Mouse (Mus musculus) embryonic facial prominence, embryonic 14.5 days (tissue): ENCODE measurements at regions not wholly inside any gene's neighbourhood (a gene's known extent, or its start where the extent isn't known, plus 50 kb on each side); places are given as distances from the start of the nearest gene placed in this dataset.

Experiments used
- ATAC-seq: fragments of 200-750 bp; cut with Nextera tagmentation; 2 replicates; pipeline ENCODE4 v1.8.0; 2017; ENCODE audit warnings: low read depth, moderate number of reproducible peaks, moderate TSS enrichment
- DNase-seq: peaks from one replicate; pipeline ENCODE4 v3.0.0-alpha.2; 2015; ENCODE audit warnings: low spot score
- H3K27ac ChIP-seq: fragments of 300-500 bp; sonication (generic); replicated peaks from 2 replicates; pipeline ENCODE4 v1.5.1; 2014; ENCODE audit warnings: low read depth, mild to moderate bottlenecking, low read length, moderate library complexity
- H3K27me3 ChIP-seq: fragments of 300-500 bp; sonication (generic); replicated peaks from 2 replicates; pipeline ENCODE4 v1.6.1; 2014; ENCODE audit warnings: low read length; ENCODE audit not compliant: control insufficient read depth, insufficient read depth
- H3K36me3 ChIP-seq: fragments of 300-500 bp; sonication (generic); 2 replicates; pipeline ENCODE4 v1.6.1; 2014; ENCODE audit warnings: low read length, mixed read lengths; ENCODE audit not compliant: control insufficient read depth, insufficient read depth
- H3K4me1 ChIP-seq: fragments of 300-500 bp; sonication (generic); 2 replicates; pipeline ENCODE4 v1.6.1; 2014; ENCODE audit warnings: antibody characterized with exemption, low read length; ENCODE audit not compliant: control insufficient read depth, insufficient read depth
- H3K4me2 ChIP-seq: fragments of 300-500 bp; sonication (generic); 2 replicates; pipeline ENCODE4 v1.6.1; 2014; ENCODE audit warnings: low read depth, mild to moderate bottlenecking, low read length, moderate library complexity, mixed read lengths
- H3K4me3 ChIP-seq: fragments of 300-500 bp; sonication (generic); 2 replicates; pipeline ENCODE4 v1.5.1; 2014; ENCODE audit warnings: low read depth, mild to moderate bottlenecking, low read length
- H3K9ac ChIP-seq: fragments of 300-500 bp; sonication (generic); 2 replicates; pipeline ENCODE4 v1.6.1; 2014; ENCODE audit warnings: low read depth, mild to moderate bottlenecking, low read length, moderate library complexity, mixed read lengths
- H3K9me3 ChIP-seq: fragments of 300-500 bp; sonication (generic); 2 replicates; pipeline ENCODE4 v1.6.1; 2016; ENCODE audit warnings: low read length; ENCODE audit not compliant: control insufficient read depth
- WGBS: fragments of 180-500 bp; shearing (Covaris S2); extraction: QIAGEN DNeasy Blood & Tissue Kit; methylation state at CpG from one replicate; pipeline ENCODE4 v1.1.7; 2014; 5-methylcytosine and 5-hydroxymethylcytosine counted together

DNA sequence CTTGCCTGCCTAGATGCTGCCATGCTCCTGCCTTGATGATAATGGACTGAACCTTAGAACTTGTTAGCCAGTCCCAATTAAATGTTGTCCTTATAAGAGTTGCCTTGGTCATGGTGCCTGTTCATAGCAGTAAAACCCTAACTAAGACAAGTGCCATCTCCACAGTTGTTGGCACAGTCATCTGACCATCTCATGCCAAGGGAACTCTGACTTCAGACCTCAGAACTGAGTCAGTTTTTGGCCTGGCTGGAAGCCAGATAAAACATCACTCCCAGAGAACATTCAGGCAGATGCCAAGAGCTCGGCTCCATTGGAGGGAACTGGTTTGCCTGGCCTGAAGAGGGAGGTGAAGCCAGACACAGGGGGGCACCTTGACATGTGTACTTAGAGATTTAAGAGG is 330.2 kb upstream of the Smim15 start:
- Histone ChIP-seq H3K4me3 (no peak overlapping the region), H3K36me3 (no peaks in the 10 kb centered on the region), H3K9ac (no peak overlapping the region), H3K27me3 (no peaks in the 10 kb centered on the region), H3K4me2 (no peak overlapping the region), H3K9me3 (no peaks in the 10 kb centered on the region), H3K4me1 (no peaks in the 10 kb centered on the region; the same call in 1 of the 2 replicates), H3K27ac (no peak overlapping the region)
- ATAC-seq (no peak), DNase-seq (no peak)
- WGBS: 71% methylated on average over 1 of the region's 1 CpGs

DNA sequence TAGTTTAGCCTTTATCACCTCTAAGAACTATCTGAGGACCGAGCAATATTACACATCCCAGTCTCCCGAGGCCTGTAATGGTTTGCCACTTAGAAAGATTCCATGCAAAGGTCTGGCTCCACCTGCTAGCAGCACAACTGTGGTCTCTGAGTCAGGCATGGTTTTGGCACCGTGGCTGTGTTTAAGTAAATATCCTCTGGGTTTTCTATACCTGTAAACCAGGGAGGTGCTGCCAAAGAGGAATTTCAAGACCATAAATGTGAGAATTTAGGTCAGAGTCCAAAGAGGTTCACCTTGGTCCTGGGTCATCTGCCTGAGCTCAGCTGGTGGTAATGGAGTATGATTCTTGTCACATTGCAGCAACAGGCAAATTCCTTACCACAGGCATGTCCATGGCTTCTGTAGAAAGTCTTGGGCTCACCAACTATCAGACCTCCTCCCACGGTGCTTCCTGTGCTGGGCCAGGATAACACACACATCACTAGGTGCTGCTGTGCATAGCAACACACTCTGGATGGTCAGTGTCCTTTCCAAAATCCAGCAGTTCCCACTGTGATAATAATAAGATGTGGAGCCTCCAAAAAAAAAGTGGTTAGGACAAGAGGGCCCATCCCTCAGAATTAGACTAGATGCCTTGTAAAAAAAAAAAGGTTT is 332.8 kb upstream of the Smim15 start:
- DNase-seq: no peak
- 80% methylated on average over 4 of the region's 4 CpGs for WGBS
- H3K9ac ChIP-seq: no peak overlapping the region
- H3K4me1 ChIP-seq: no peaks in the 10 kb centered on the region
- no peaks in the 10 kb centered on the region for H3K9me3 ChIP-seq
- H3K27me3 ChIP-seq: no peaks in the 10 kb centered on the region
- no peaks in the 10 kb centered on the region for H3K36me3 ChIP-seq
- H3K27ac ChIP-seq: no peak overlapping the region
- no peak overlapping the region for H3K4me3 ChIP-seq
- ATAC-seq: no peak
- no peak overlapping the region for H3K4me2 ChIP-seq

DNA sequence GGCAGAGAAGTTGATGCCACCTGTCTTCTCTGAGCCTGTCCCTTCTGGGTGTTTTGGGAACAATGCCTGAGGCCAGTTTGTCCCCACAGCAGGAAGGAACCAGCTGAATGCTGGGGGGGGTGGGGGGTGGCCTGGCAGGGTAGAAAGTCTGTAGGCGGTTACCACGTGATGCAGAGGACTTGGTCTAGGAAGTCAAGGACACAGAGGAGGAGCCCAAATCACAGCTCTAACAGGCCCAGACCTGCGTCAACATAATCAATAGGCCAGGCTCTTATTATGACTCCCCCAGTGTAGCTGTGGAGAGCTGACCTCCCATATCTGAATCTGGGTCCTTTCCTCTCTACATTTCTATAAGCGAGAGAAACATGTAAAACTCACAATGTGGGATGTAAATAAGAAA is 333.9 kb upstream of the Smim15 start:
- WGBS: 73% methylated on average over 4 of the region's 4 CpGs
- H3K36me3 ChIP-seq: no peaks in the 10 kb centered on the region

DNA sequence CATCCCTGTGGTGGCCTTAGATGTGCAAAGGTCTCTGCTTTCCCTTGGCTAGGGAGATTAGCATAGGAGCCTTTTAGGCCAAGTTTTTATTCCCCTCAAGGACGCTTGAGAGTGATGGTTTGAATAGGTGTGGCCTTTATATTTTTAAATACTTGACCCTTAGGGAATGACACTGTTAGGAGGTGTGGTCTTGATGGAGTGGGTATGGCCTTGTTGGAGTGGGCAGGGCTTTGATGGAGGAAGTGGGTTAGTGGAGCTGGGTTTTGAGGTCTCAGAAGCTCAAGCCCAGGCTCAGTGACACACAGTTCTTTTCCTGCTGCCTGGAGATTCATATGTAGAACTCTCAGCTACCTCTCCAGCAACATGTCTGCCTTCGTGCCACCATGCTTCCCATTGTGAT is 334.4 kb upstream of the Smim15 start:
- no peaks in the 10 kb centered on the region for H3K36me3 ChIP-seq
- H3K4me1 ChIP-seq: no peaks in the 10 kb centered on the region
- H3K27ac ChIP-seq: no peak overlapping the region
- no peaks in the 10 kb centered on the region for H3K27me3 ChIP-seq
- H3K9ac ChIP-seq: no peak overlapping the region
- H3K4me3 ChIP-seq: no peak overlapping the region
- H3K4me2 ChIP-seq: no peak overlapping the region
- WGBS: 51% methylated on average over 2 of the region's 2 CpGs
- no peak for ATAC-seq
- no peaks in the 10 kb centered on the region for H3K9me3 ChIP-seq
- DNase-seq: no peak

More for the DNA sequence above, 333.9 kb upstream of the Smim15 start:
- Histone ChIP-seq H3K9ac (no peak overlapping the region), H3K27ac (no peak overlapping the region), H3K4me3 (no peak overlapping the region), H3K9me3 (no peaks in the 10 kb centered on the region), H3K4me2 (no peak overlapping the region), H3K27me3 (no peaks in the 10 kb centered on the region), H3K4me1 (no peaks in the 10 kb centered on the region)
- no peak for ATAC-seq
- no peak for DNase-seq

DNA sequence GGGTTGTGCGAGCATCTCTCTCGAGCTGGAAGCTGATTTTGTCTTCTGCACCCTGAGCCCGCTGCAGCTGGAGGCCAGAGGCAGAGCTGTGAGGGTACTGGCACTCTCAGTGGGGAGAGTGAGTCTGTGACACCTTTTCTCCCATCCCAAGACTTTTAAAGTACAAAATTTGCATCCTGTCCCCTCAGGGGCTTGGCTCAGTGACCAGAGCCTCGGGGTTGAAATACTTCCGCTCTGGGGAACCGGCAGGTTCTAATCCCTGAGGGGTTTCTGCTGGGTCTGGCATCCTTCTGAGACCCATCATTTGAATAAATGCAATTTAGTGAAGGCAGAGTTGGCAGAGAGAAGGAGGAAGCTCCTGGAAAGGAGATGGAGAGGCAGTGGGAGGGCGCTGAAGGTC is 340.5 kb upstream of the Smim15 start:
- no peak overlapping the region for H3K4me2 ChIP-seq
- no peak for ATAC-seq
- 47% methylated on average over 7 of the region's 7 CpGs for WGBS
- peaks cover 14% of the 10 kb centered on the region for H3K4me1 ChIP-seq
- H3K36me3 ChIP-seq: no peaks in the 10 kb centered on the region
- H3K4me3 ChIP-seq: no peak overlapping the region
- H3K27me3 ChIP-seq: no peaks in the 10 kb centered on the region
- H3K9me3 ChIP-seq: no peaks in the 10 kb centered on the region
- H3K27ac ChIP-seq: no peak overlapping the region
- no peak for DNase-seq
- H3K9ac ChIP-seq: no peak overlapping the region

DNA sequence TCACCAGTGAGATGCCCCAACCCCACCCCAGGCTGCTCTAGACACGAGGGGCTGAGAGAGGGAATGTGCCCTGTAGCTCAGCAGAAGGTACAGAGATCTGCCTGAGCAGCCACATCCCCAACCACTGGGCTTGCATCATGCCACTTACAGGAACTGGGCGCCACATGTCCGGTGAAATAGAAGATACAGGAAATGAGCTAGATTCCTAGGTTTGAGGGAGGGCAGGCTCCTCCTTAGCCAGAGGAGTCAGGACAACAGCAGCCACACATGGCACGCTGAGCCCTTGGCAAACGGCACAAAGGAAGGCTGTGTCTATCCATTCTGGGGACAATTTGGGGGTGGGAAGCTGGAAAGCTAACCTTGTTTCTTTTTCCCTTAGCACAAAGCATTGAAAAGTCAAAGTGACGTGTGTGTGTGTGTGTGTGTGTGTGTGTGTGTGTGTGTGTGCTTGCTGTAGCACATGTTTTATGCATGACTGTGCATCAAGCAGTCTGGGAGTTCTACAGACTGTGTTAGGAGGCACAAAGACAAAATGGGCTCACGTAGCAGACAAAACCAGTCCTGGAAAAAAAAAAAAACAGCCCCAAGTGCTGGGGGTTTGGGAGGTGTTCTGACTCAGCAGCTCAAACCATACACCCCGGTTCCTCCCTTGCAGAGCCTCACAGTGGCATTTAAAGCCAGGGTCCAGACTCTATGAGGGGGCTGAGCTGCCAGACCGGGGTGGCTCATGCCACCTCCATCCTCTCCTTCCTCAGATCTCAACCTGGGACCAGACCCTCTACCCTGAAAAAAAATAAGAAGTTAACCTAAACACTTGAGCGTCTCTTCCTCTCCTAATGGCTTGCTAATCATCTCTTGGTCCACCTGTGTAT is 343.7 kb upstream of the Smim15 start:
- Histone ChIP-seq H3K4me2 (no peak overlapping the region), H3K27me3 (no peaks in the 10 kb centered on the region), H3K9me3 (no peaks in the 10 kb centered on the region), H3K36me3 (no peaks in the 10 kb centered on the region), H3K4me3 (no peak overlapping the region), H3K9ac (0 out of 2 replicates have a peak overlapping the region, but pooled peaks have one; percentile 15), H3K4me1 (peaks cover 14% of the 10 kb centered on the region), H3K27ac (peak overlapping the region; percentile 63)
- peak; percentile 70 for DNase-seq
- WGBS: 34% methylated on average over 10 of the region's 10 CpGs
- ATAC-seq: peak; percentile 62; the same call in 1 of the 2 replicates

DNA sequence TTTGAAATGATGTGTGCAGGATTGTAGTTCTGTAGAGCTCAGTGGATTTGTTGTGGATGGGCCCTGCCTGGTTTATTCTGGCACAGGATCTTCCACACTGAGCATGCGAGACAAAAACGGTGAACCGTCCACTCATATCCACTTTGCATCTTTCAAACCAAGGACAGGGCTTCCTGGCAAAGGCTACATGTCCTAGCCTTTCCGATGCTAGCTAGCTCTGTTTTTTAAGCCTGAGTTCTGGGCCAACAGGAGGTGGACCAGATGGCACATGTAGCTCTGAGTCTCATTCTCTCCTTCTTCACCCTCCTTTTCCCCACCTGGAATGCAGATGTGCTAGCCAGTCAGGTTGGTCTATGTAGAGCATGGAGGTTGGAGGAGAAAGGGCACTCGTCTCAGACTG is 345.0 kb upstream of the Smim15 start:
- no peak for DNase-seq
- Histone ChIP-seq H3K4me2 (no peak overlapping the region), H3K9me3 (no peaks in the 10 kb centered on the region), H3K27me3 (no peaks in the 10 kb centered on the region), H3K36me3 (no peaks in the 10 kb centered on the region), H3K27ac (0 out of 2 replicates have a peak overlapping the region, but pooled peaks have one; percentile 22), H3K4me1 (peaks cover 14% of the 10 kb centered on the region), H3K4me3 (no peak overlapping the region), H3K9ac (no peak overlapping the region)
- WGBS: 71% methylated on average over 5 of the region's 5 CpGs
- no peak for ATAC-seq

DNA sequence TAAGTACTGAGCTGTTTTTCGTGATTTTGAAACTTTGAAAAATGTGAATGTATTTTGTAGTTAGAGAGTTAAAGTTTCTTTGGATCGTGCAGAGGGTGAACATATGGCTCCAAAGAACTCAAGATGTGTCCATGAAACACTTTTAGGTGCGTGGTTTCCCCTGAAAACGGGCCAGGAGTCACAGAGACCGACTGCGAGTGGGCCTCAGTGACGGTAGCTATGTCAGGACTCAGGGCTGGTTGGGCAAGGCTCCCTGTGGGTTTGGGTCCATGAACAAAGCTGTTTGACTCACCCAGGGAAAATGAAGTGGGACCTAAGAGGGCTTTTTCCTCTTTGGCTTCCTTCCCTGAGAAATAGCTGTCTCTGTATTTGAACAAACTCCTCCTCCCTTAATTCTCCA is 345.9 kb upstream of the Smim15 start:
- no peak overlapping the region for H3K9ac ChIP-seq
- 85% methylated on average over 7 of the region's 7 CpGs for WGBS
- no peaks in the 10 kb centered on the region; the same call in 1 of the 2 replicates for H3K27me3 ChIP-seq
- H3K4me3 ChIP-seq: no peak overlapping the region
- no peak overlapping the region for H3K4me2 ChIP-seq
- no peak overlapping the region for H3K27ac ChIP-seq
- no peak for ATAC-seq
- H3K4me1 ChIP-seq: peaks cover 14% of the 10 kb centered on the region
- no peaks in the 10 kb centered on the region for H3K36me3 ChIP-seq
- no peak for DNase-seq
- H3K9me3 ChIP-seq: no peaks in the 10 kb centered on the region
